Mouse (Mus musculus) left cerebral cortex, postnatal 10 days (tissue): ENCODE measurements around the gene Mink1. TPM values are rescaled to one million over a fixed set of nuclear protein-coding genes. Genes with fewer than 3 reads are reported as not detected.

ENCODE experiments used
- DNase-seq, 2 experiments: peaks; one replicate each; pipeline ENCODE4 v3.0.0; 2021 to 2022; ENCODE audit warnings: low spot score in 2 of 2, mixed read lengths in 1 of 2; ENCODE audit errors: extremely low spot score in 1 of 2
- intact Hi-C: fragments of 180-260 bp; cut with DNase I; formaldehyde crosslinking; loops from one replicate; pipeline ENCODE4 v1.15.1; 2025
- total RNA-seq, 2 experiments: library from RNA; stranded (reverse); gene quantifications; 2 replicates each; pipeline ENCODE4 v1.2.3; 2021

Gene Mink1
- total RNA-seq, 2 experiments from 2014 or later = 252 to 262 TPM

DNA sequence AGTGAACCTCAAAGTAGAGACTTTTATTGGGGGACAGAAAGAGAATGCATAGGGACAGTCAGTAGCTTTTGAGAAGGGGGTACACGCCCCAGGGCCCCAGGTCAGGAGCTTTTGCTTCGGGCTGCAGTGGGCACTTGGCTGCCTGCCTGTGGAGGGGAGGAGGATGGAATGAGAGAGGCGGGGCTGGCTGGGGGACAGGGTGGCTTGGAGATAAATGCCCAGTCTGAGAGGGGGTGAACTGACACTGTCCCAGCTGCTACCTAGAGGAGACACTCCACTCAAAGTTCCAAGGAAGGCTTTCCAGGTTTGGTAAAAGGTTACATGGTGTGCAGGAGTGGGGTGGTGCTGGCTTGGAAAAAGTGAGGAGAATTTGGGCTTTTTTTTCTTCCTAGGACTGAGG lies 94.3 kb downstream of the Mink1 start, which contains the start of gene Eno3:
Gene Eno3 (plus strand): TSS at position 239 of the 400 bp plus-strand sequence.
- intact Hi-C loops = no loop called here
- peak in 1 of 2 experiments; percentile 65 for DNase-seq

DNA sequence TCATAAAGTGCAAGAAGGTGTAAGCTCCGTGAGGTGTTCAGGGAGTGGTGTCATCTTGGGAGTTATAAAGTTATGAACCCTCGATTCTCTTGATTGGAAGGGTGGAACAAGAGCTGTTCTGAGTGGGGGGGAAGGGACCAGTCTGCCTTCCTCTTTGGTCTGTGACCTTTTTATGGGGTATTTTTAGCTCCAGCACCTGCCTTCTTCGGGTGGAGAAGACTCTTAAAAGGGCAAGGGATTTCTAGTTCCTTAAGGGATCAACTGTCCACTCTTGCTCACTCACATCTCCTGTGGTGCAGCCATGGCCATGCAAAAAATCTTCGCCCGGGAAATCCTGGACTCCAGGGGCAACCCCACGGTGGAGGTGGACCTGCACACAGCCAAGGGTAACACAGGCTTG lies 94.9 kb downstream of the Mink1 start:
- no peak for DNase-seq
- intact Hi-C loops = no loop called here

DNA sequence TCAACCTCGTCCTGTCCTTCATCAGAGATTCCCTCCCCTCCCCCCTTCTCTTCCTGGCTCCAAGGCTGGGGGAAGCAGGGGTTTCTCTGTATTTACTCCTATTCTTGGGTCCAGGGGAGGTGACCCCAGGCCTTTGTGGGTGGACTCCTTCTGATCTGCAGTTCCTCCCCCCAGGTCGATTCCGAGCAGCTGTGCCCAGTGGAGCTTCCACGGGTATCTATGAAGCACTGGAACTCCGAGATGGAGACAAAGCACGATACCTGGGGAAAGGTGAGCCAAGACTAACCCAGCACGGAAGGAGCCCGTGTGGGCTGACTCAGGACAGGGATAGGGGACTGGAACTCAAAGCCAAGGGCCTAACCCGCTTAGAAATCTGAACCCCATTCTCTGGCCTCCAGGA lies 95.3 kb downstream of the Mink1 start:
- intact Hi-C loops = no loop called here

DNA sequence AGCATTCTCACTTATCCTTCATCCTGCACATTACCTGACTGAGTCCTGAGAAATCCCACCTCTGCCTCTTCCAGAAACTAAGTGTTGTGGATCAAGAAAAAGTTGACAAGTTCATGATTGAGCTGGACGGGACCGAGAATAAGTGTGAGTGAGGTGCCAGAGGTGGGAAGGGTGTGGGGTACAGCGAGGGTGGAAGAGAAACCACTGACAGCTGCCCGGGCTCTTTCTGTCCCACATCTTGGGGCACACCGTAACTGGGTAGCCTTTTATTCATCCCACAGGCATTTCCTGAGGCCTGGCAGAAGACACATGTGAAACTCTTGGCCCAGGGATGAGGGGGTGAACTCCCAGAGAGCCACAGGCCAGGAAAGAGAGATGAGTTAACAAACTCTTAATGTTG lies 95.8 kb downstream of the Mink1 start:
- DNase-seq = peak in 1 of 2 experiments; percentile 13
- intact Hi-C loops = no loop called here

More for the DNA sequence above, 95.3 kb downstream of the Mink1 start:
- DNase-seq = peak in 1 of 2 experiments; percentile 18

DNA sequence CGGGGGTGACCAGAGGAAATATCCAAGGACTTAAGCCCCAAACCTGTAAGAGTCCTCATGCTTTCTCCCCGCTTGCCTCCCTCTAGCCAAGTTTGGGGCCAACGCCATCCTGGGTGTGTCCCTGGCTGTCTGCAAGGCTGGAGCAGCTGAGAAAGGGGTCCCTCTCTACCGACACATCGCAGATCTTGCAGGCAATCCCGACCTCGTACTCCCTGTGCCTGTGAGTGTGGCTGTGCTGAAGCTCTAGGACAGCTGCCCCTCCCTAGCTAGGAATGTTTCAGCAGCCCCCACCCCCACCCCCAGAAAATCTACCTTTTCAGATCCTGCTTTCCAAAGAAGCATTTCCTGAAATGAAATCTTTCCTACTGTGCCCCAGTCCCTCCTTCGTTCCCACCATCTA lies 96.3 kb downstream of the Mink1 start:
- peak in 1 of 2 experiments; percentile 22 for DNase-seq
- intact Hi-C loops = no loop called here

DNA sequence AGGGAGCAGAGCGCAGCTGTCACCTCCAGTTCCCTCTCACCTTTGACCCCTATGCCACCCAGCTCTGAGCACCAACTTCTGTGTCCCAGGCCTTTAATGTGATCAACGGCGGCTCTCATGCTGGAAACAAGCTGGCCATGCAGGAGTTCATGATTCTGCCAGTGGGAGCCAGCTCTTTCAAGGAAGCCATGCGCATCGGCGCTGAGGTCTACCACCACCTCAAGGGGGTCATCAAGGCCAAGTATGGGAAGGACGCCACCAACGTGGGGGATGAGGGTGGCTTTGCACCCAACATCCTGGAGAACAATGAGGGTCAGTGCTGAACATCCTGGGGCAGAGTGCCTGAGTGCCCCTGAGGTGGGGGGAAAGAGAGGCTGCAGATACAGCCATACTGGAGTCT lies 97.9 kb downstream of the Mink1 start:
- intact Hi-C loops = no loop called here
- DNase-seq = peak in 1 of 2 experiments; percentile 12

DNA sequence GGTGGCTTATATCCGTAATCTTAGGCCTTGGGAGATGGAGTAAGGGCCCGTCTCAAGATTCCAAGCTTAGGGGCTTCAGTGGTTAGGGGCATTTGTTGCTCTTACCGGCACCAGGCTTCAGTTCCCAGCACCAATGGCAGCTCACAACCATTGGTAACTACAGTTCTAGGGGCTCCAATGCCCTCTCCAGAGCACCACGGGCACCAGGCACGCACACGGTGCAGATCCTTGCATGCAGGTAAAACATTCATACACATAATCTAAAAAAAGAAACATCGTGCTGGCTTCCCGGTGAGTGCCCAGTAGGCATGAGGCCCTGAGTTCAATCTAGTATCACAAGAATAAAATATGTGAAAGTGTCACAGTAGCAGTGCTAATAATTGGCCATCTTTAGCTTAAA lies 100.4 kb downstream of the Mink1 start:
- no peak for DNase-seq
- intact Hi-C loops = no loop called here

DNA sequence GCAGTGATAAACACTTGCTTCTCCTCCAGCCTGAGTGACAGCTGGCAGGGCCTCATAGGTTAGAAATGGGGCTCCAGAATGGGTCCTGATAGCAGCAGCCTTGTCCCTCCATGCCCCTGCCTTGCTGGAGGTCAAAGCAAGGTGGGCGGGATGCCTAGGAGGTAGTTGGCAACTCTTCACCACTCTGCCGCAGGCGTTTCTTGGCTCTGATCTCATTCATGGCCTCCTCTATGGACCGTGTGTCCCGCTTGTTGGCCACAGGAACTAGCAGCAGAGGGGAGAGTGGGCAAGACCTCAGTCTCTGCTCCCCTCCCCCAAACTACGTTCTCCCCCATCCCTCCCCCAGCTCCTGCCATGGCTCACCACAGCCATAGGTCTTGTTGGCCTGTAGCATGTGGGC lies 101.3 kb downstream of the Mink1 start:
- no peak for DNase-seq
- intact Hi-C loops = no loop called here

Other genes starting within 250 kb of the Mink1 start
- gene Alox12e, start 240.3 kb upstream of the Mink1 start, total RNA-seq = under 1 TPM; 0.20 to 0.45 TPM
- not detected for gene Alox15, start 210.8 kb upstream of the Mink1 start, total RNA-seq
- 10 to 100 TPM; 48.1 to 48.6 TPM for gene Pelp1, start 152.8 kb upstream of the Mink1 start, total RNA-seq
- gene Arrb2, start 130.2 kb upstream of the Mink1 start, total RNA-seq = 10 to 100 TPM; 75.3 to 76.9 TPM
- gene Med11, start 111.0 kb upstream of the Mink1 start, total RNA-seq = 10 to 100 TPM; 20.7 to 23.1 TPM
- gene Zmynd15, start 103.4 kb upstream of the Mink1 start, total RNA-seq = 1 to 10 TPM; 1.0 to 1.1 TPM
- gene Cxcl16, start 102.9 kb upstream of the Mink1 start, total RNA-seq = under 1 TPM; 0.69 to 0.71 TPM
- gene Tm4sf5, start 57.6 kb upstream of the Mink1 start, total RNA-seq = 1 to 10 TPM; 1.4 to 1.5 TPM
- not detected for gene Vmo1, start 48.3 kb upstream of the Mink1 start, total RNA-seq
- not detected for gene Gltpd2, start 43.7 kb upstream of the Mink1 start, total RNA-seq
- gene Psmb6, start 37.5 kb upstream of the Mink1 start, total RNA-seq = 100 to 1,000 TPM; 218 to 220 TPM
- gene Gm40193, start 29.9 kb upstream of the Mink1 start, total RNA-seq = not detected
- 10 to 100 TPM; 21.4 to 24.5 TPM for gene Pld2, start 22.8 kb upstream of the Mink1 start, total RNA-seq
- 1 to 10 TPM in 1 of 2 experiments, under 1 TPM in 1; 0.45 to 1.1 TPM for gene 4930544D05Rik, start 53.0 kb downstream of the Mink1 start, total RNA-seq
- gene Chrne, start 56.3 kb downstream of the Mink1 start, total RNA-seq = under 1 TPM in 1 of 2 experiments, not detected in 1; 0.75 TPM
- not detected for gene Gp1ba, start 76.2 kb downstream of the Mink1 start, total RNA-seq
- 10 to 100 TPM; 62.2 to 62.7 TPM for gene Rnf167, start 84.4 kb downstream of the Mink1 start, total RNA-seq
- 100 to 1,000 TPM; 112 to 121 TPM for gene Slc25a11, start 84.6 kb downstream of the Mink1 start, total RNA-seq
- gene Pfn1, start 91.8 kb downstream of the Mink1 start, total RNA-seq = 100 to 1,000 TPM; 286 to 295 TPM
- 10 to 100 TPM in 1 of 2 experiments, 1 to 10 TPM in 1; 9.2 to 10.9 TPM for gene Eno3, start 94.3 kb downstream of the Mink1 start, total RNA-seq
- 10 to 100 TPM; 50.1 to 52.9 TPM for gene Spag7, start 106.5 kb downstream of the Mink1 start, total RNA-seq
- gene Camta2, start 125.2 kb downstream of the Mink1 start, total RNA-seq = 100 to 1,000 TPM; 151 to 152 TPM
- gene Inca1, start 137.3 kb downstream of the Mink1 start, total RNA-seq = 1 to 10 TPM; 1.2 to 2.0 TPM
- 10 to 100 TPM; 38.6 to 41.8 TPM for gene Kif1c, start 137.7 kb downstream of the Mink1 start, total RNA-seq
- 10 to 100 TPM; 13.8 to 15.8 TPM for gene Zfp3, start 201.3 kb downstream of the Mink1 start, total RNA-seq
- not detected for gene Scimp, start 249.7 kb downstream of the Mink1 start, total RNA-seq